Mouse (Mus musculus): ENCODE data around the gene Uck2. TPM values are rescaled to one million over a fixed set of nuclear protein-coding genes. Genes with fewer than 3 reads are reported as not detected.

The Uck2 gene
- polyA plus RNA-seq, 1 experiment from 2014 or later: 54.8 TPM

- H3K36me3 ChIP-seq (ENCODE audit: control insufficient read depth, insufficient read depth, low read length): no peaks in the 10 kb centered on the region
- H3K4me1 ChIP-seq (ENCODE audit: control insufficient read depth, insufficient read depth, low read length): 0 out of 2 replicates have a peak, but pooled peaks cover 2% of the 10 kb centered on the region
- no peak overlapping the region for H3K27ac ChIP-seq (replicated peaks; ENCODE audit: low read depth, low read length)
- H3K9me3 ChIP-seq (ENCODE audit: control insufficient read depth, low read length): no peaks in the 10 kb centered on the region
- no peak overlapping the region for H3K4me3 ChIP-seq (ENCODE audit: low read depth, low read length)
- DNase-seq (ENCODE audit: low spot score) (no peak), ATAC-seq (ENCODE audit: low read depth) (no peak)
- 33% methylated on average over 11 of the region's 11 CpGs for WGBS
- H3K4me2 ChIP-seq (ENCODE audit: low read depth, low read length): no peak overlapping the region
- H3K27me3 ChIP-seq (replicated peaks; ENCODE audit: control insufficient read depth, insufficient read depth, low read length): peaks cover 8% of the 10 kb centered on the region; the same call in 1 of the 2 replicates
- H3K9ac ChIP-seq (ENCODE audit: low read depth, low read length): no peak overlapping the region
Measured at GRCm38 (mm10) chr1:167288665-167289538, 3.8 kb upstream of the Uck2 start.

- Histone ChIP-seq H3K4me3 (ENCODE audit: low read depth, low read length) (no peak overlapping the region), H3K36me3 (ENCODE audit: control insufficient read depth, insufficient read depth, low read length) (no peaks in the 10 kb centered on the region), H3K4me1 (ENCODE audit: control insufficient read depth, insufficient read depth, low read length) (0 out of 2 replicates have a peak, but pooled peaks cover 2% of the 10 kb centered on the region), H3K27me3 (replicated peaks; ENCODE audit: control insufficient read depth, insufficient read depth, low read length) (peaks cover 8% of the 10 kb centered on the region; the same call in 1 of the 2 replicates), H3K27ac (replicated peaks; ENCODE audit: low read depth, low read length) (no peak overlapping the region), H3K9me3 (ENCODE audit: control insufficient read depth, low read length) (no peaks in the 10 kb centered on the region), H3K4me2 (ENCODE audit: low read depth, low read length) (no peak overlapping the region), H3K9ac (ENCODE audit: low read depth, low read length) (no peak overlapping the region)
- 85% methylated on average over 5 of the region's 5 CpGs for WGBS
- ATAC-seq (ENCODE audit: low read depth) (no peak), DNase-seq (ENCODE audit: low spot score) (no peak)
Measured at GRCm38 (mm10) chr1:167287156-167287555, 2.0 kb upstream of the Uck2 start.

DNA sequence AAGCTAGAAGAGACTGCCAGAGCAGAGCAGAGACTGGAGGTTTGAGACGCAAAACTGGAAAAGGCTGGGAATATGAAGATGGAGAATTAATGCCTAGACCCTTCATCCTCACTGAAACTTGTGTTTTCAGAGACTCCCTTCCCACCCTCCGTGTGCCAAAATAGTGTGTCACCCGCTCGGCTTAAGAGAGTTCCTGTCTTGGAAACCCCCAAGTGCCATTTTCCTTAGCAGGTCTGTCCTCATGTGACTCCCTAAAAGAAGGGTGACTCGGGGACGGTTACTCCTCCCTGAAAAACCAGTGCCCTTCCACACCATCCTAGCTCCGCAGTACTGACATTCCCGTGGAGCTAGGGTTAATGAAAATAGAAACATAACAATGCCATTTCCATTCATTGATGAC, 236 bp upstream of the Uck2 start:
- H3K27ac ChIP-seq (replicated peaks; ENCODE audit: low read depth, low read length): peak overlapping the region; percentile 93

GRCm38 (mm10) chr1:167284837-167285319, 242 bp downstream of the Uck2 start:
- peak; percentile 93 for DNase-seq (ENCODE audit: low spot score)
- H3K27ac ChIP-seq (replicated peaks; ENCODE audit: low read depth, low read length): peak overlapping the region; percentile 93
- peaks cover 2% of the 10 kb centered on the region; the same call in 1 of the 2 replicates for H3K27me3 ChIP-seq (replicated peaks; ENCODE audit: control insufficient read depth, insufficient read depth, low read length)
- 0% methylated on average over 21 of the region's 51 CpGs for WGBS
- H3K4me2 ChIP-seq (ENCODE audit: low read depth, low read length): peak overlapping the region; percentile 83
- H3K4me3 ChIP-seq (ENCODE audit: low read depth, low read length): peak overlapping the region; percentile 86
- peak; percentile 93 for ATAC-seq (ENCODE audit: low read depth)
- H3K36me3 ChIP-seq (ENCODE audit: control insufficient read depth, insufficient read depth, low read length): 0 out of 2 replicates have a peak, but pooled peaks cover 3% of the 10 kb centered on the region
- H3K9ac ChIP-seq (ENCODE audit: low read depth, low read length): peak overlapping the region; percentile 90
- H3K9me3 ChIP-seq (ENCODE audit: control insufficient read depth, low read length): no peaks in the 10 kb centered on the region
- 0 out of 2 replicates have a peak, but pooled peaks cover 2% of the 10 kb centered on the region for H3K4me1 ChIP-seq (ENCODE audit: control insufficient read depth, insufficient read depth, low read length)

More for the DNA sequence above, 236 bp upstream of the Uck2 start:
- peak overlapping the region; percentile 86 for H3K4me3 ChIP-seq (ENCODE audit: low read depth, low read length)
- H3K9me3 ChIP-seq (ENCODE audit: control insufficient read depth, low read length): no peaks in the 10 kb centered on the region
- H3K27me3 ChIP-seq (replicated peaks; ENCODE audit: control insufficient read depth, insufficient read depth, low read length): peaks cover 6% of the 10 kb centered on the region; the same call in 1 of the 2 replicates
- 4% methylated on average over 8 of the region's 8 CpGs for WGBS
- H3K9ac ChIP-seq (ENCODE audit: low read depth, low read length): peak overlapping the region; percentile 90
- no peaks in the 10 kb centered on the region for H3K36me3 ChIP-seq (ENCODE audit: control insufficient read depth, insufficient read depth, low read length)
- ATAC-seq (ENCODE audit: low read depth) (no peak), DNase-seq (ENCODE audit: low spot score) (no peak)
- H3K4me2 ChIP-seq (ENCODE audit: low read depth, low read length): peak overlapping the region; percentile 83
- 0 out of 2 replicates have a peak, but pooled peaks cover 2% of the 10 kb centered on the region for H3K4me1 ChIP-seq (ENCODE audit: control insufficient read depth, insufficient read depth, low read length)

DNA sequence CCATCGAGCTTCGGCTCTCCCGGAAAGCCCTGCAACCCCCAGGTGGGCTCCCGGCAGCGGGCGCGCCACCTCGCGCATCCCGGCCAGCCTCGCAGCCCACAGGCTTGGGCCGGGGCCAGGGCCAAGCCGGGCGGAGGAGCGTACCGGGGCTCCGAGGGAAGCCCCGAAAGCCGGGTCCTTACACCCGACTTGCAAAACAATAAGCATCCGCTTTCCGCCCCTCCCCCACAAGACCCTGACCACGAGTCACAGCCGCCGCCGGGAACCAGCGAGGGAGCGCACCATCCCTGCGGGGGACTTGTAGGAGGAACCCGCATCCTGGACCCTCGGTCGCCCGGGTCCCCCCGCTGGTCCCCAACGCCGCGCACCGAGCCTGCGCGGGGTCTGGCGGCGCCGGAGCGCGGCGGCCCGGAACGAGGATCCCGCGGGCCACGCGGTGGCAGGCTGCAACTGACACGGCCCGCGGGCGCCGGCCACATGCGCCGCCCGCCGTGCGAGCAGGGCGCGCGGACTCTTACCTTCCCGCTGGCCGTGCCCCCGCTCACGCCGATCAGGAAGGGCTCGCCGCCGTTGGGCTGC, 773 bp downstream of the Uck2 start:
- H3K27me3 ChIP-seq (replicated peaks; ENCODE audit: control insufficient read depth, insufficient read depth, low read length): no peaks in the 10 kb centered on the region; the same call in 1 of the 2 replicates
- no peaks in the 10 kb centered on the region for H3K4me1 ChIP-seq (ENCODE audit: control insufficient read depth, insufficient read depth, low read length)
- DNase-seq (ENCODE audit: low spot score) (peak; percentile 83), ATAC-seq (ENCODE audit: low read depth) (peak; percentile 37)
- H3K9ac ChIP-seq (ENCODE audit: low read depth, low read length): peak overlapping the region; percentile 90
- H3K9me3 ChIP-seq (ENCODE audit: control insufficient read depth, low read length): no peaks in the 10 kb centered on the region
- peak overlapping the region; percentile 83 for H3K4me2 ChIP-seq (ENCODE audit: low read depth, low read length)
- WGBS: 1% methylated on average over 30 of the region's 73 CpGs
- peak overlapping the region; percentile 93 for H3K27ac ChIP-seq (replicated peaks; ENCODE audit: low read depth, low read length)
- 0 out of 2 replicates have a peak, but pooled peaks cover 3% of the 10 kb centered on the region for H3K36me3 ChIP-seq (ENCODE audit: control insufficient read depth, insufficient read depth, low read length)
- H3K4me3 ChIP-seq (ENCODE audit: low read depth, low read length): peak overlapping the region; percentile 86

- WGBS: under 1% methylated on average over 41 of the region's 44 CpGs
- H3K4me2 ChIP-seq (ENCODE audit: low read depth, low read length): peak overlapping the region; percentile 83
- peak overlapping the region; percentile 90 for H3K9ac ChIP-seq (ENCODE audit: low read depth, low read length)
- peak overlapping the region; percentile 86 for H3K4me3 ChIP-seq (ENCODE audit: low read depth, low read length)
- no peaks in the 10 kb centered on the region for H3K4me1 ChIP-seq (ENCODE audit: control insufficient read depth, insufficient read depth, low read length)
- peak; percentile 77 for DNase-seq (ENCODE audit: low spot score)
- no peaks in the 10 kb centered on the region for H3K9me3 ChIP-seq (ENCODE audit: control insufficient read depth, low read length)
- ATAC-seq (ENCODE audit: low read depth): peak; percentile 23; the same call in 1 of the 2 replicates
- peak overlapping the region; percentile 93 for H3K27ac ChIP-seq (replicated peaks; ENCODE audit: low read depth, low read length)
- 0 out of 2 replicates have a peak, but pooled peaks cover 3% of the 10 kb centered on the region for H3K36me3 ChIP-seq (ENCODE audit: control insufficient read depth, insufficient read depth, low read length)
- H3K27me3 ChIP-seq (replicated peaks; ENCODE audit: control insufficient read depth, insufficient read depth, low read length): no peaks in the 10 kb centered on the region; the same call in 1 of the 2 replicates
Measured at GRCm38 (mm10) chr1:167283441-167284257, 1.5 kb downstream of the Uck2 start.

GRCm38 (mm10) chr1:167282768-167283167, 2.4 kb downstream of the Uck2 start:
- 57% methylated on average over 5 of the region's 5 CpGs for WGBS
- H3K9me3 ChIP-seq (ENCODE audit: control insufficient read depth, low read length): no peaks in the 10 kb centered on the region
- 0 out of 2 replicates have a peak, but pooled peaks cover 3% of the 10 kb centered on the region for H3K36me3 ChIP-seq (ENCODE audit: control insufficient read depth, insufficient read depth, low read length)
- H3K27me3 ChIP-seq (replicated peaks; ENCODE audit: control insufficient read depth, insufficient read depth, low read length): no peaks in the 10 kb centered on the region; the same call in 1 of the 2 replicates
- no peak overlapping the region for H3K27ac ChIP-seq (replicated peaks; ENCODE audit: low read depth, low read length)
- peak overlapping the region; percentile 86 for H3K4me3 ChIP-seq (ENCODE audit: low read depth, low read length)
- peak overlapping the region; percentile 83 for H3K4me2 ChIP-seq (ENCODE audit: low read depth, low read length)
- H3K9ac ChIP-seq (ENCODE audit: low read depth, low read length): peak overlapping the region; percentile 90; the same call in 1 of the 2 replicates
- no peaks in the 10 kb centered on the region for H3K4me1 ChIP-seq (ENCODE audit: control insufficient read depth, insufficient read depth, low read length)
- DNase-seq (ENCODE audit: low spot score) (no peak), ATAC-seq (ENCODE audit: low read depth) (no peak)

DNA sequence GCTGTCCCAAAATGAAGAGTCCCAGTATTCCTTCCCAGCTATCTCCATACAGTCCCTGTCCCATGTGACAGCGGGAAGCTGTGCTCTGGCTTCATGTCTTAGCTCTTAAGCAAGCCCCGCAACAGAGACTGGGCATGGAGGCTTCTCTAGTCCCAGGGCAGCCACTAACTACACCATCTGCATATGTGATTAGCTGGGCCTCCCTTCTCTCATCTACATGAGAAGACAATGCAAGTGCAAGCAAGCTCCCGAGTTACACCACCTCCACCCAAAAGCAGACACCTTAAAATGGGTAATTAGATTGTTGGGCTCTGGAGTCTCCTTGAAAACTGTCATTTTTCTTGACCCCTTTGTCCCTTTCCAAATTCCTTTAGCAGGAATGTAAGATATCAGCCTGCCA, 3.0 kb downstream of the Uck2 start:
- H3K36me3 ChIP-seq (ENCODE audit: control insufficient read depth, insufficient read depth, low read length): 0 out of 2 replicates have a peak, but pooled peaks cover 3% of the 10 kb centered on the region
- no peak overlapping the region for H3K4me2 ChIP-seq (ENCODE audit: low read depth, low read length)
- H3K4me3 ChIP-seq (ENCODE audit: low read depth, low read length): no peak overlapping the region
- H3K27me3 ChIP-seq (replicated peaks; ENCODE audit: control insufficient read depth, insufficient read depth, low read length): no peaks in the 10 kb centered on the region
- 77% methylated on average over 3 of the region's 3 CpGs for WGBS
- no peaks in the 10 kb centered on the region for H3K4me1 ChIP-seq (ENCODE audit: control insufficient read depth, insufficient read depth, low read length)
- DNase-seq (ENCODE audit: low spot score) (no peak), ATAC-seq (ENCODE audit: low read depth) (no peak)
- H3K9me3 ChIP-seq (ENCODE audit: control insufficient read depth, low read length): no peaks in the 10 kb centered on the region
- H3K27ac ChIP-seq (replicated peaks; ENCODE audit: low read depth, low read length): no peak overlapping the region
- no peak overlapping the region for H3K9ac ChIP-seq (ENCODE audit: low read depth, low read length)
